Mouse (Mus musculus) cerebellum, adult 2 months (tissue): ENCODE results near the gene Car10.

Experiments used
- CTCF ChIP-seq: fragments of 200-500 bp; IDR thresholded peaks from 2 replicates; pipeline ENCODE4 v1.5.1; 2011; ENCODE audit warnings: low read depth, mild to moderate bottlenecking, control low read depth, low read length, moderate library complexity, borderline replicate concordance; ENCODE audit not compliant: insufficient read depth
- POLR2A ChIP-seq: fragments of 200-500 bp; IDR thresholded peaks from 2 replicates; pipeline ENCODE4 v1.6.1; 2011; ENCODE audit warnings: low read length, control low read depth, borderline replicate concordance; ENCODE audit not compliant: insufficient read depth

GRCm38 (mm10) chr11:93217457-93217856 lies 119.6 kb downstream of the Car10 start:
- TF ChIP-seq CTCF (no peak), POLR2A (no peak)
